Mouse (Mus musculus): ENCODE data around the gene 6030458C11Rik. TPM values are rescaled to one million over a fixed set of nuclear protein-coding genes. Genes with fewer than 3 reads are reported as not detected.

The 6030458C11Rik gene
- total and polyA plus RNA-seq, 2 experiments from 2014 or later = 21.1 to 21.3 TPM

- H3K27ac ChIP-seq = no peak overlapping the region
- no peaks in the 10 kb centered on the region for H3K27me3 ChIP-seq (ENCODE audit: insufficient read depth, low read length)
- H3K36me3 ChIP-seq (ENCODE audit: insufficient read depth, low read length) = no peaks in the 10 kb centered on the region
- no peak overlapping the region for H3K4me2 ChIP-seq (ENCODE audit: low read depth, low read length)
- DNase-seq (ENCODE audit: low spot score) (no peak), ATAC-seq (no peak)
- no peaks in the 10 kb centered on the region for H3K9me3 ChIP-seq (ENCODE audit: low read length)
- no peak for TF ChIP-seq CTCF (IDR thresholded peaks at IDR 0.05; ENCODE audit: low read depth)
- H3K9ac ChIP-seq (replicated peaks; ENCODE audit: low read length) = no peak overlapping the region
- no peak overlapping the region for H3K4me3 ChIP-seq (ENCODE audit: low read length)
- 55% methylated on average over 15 of the region's 15 CpGs for WGBS
- no peaks in the 10 kb centered on the region for H3K4me1 ChIP-seq (ENCODE audit: insufficient read depth, low read length)
Measured at GRCm38 (mm10) chr15:12800405-12801141, 23.9 kb downstream of the 6030458C11Rik start.

- Histone ChIP-seq H3K36me3 (ENCODE audit: insufficient read depth, low read length) (no peaks in the 10 kb centered on the region), H3K4me3 (ENCODE audit: low read length) (no peak overlapping the region), H3K4me1 (ENCODE audit: insufficient read depth, low read length) (no peaks in the 10 kb centered on the region), H3K9me3 (ENCODE audit: low read length) (no peaks in the 10 kb centered on the region), H3K9ac (replicated peaks; ENCODE audit: low read length) (no peak overlapping the region), H3K27me3 (ENCODE audit: insufficient read depth, low read length) (no peaks in the 10 kb centered on the region), H3K27ac (no peak overlapping the region), H3K4me2 (ENCODE audit: low read depth, low read length) (no peak overlapping the region)
- WGBS = 85% methylated on average over 6 of the region's 6 CpGs
- no peak for ATAC-seq
- TF ChIP-seq CTCF (IDR thresholded peaks at IDR 0.05; ENCODE audit: low read depth) = no peak
- DNase-seq (ENCODE audit: low spot score) = no peak
Measured at GRCm38 (mm10) chr15:12798043-12798442, 26.4 kb downstream of the 6030458C11Rik start.

- 46% methylated on average over 13 of the region's 13 CpGs for WGBS
- no peak for ATAC-seq
- H3K36me3 ChIP-seq (ENCODE audit: insufficient read depth, low read length) = no peaks in the 10 kb centered on the region
Measured at GRCm38 (mm10) chr15:12795909-12796470, 28.5 kb downstream of the 6030458C11Rik start.

GRCm38 (mm10) chr15:12795457-12795894 is 29.0 kb downstream of the 6030458C11Rik start:
- no peak overlapping the region for H3K4me2 ChIP-seq (ENCODE audit: low read depth, low read length)
- no peak overlapping the region for H3K4me3 ChIP-seq (ENCODE audit: low read length)
- no peaks in the 10 kb centered on the region for H3K27me3 ChIP-seq (ENCODE audit: insufficient read depth, low read length)
- peak; percentile 55 for ATAC-seq
- H3K9ac ChIP-seq (replicated peaks; ENCODE audit: low read length) = no peak overlapping the region
- WGBS = 2% methylated on average over 2 of the region's 2 CpGs
- no peaks in the 10 kb centered on the region for H3K36me3 ChIP-seq (ENCODE audit: insufficient read depth, low read length)
- no peaks in the 10 kb centered on the region for H3K9me3 ChIP-seq (ENCODE audit: low read length)
- peak; percentile 94 for DNase-seq (ENCODE audit: low spot score)
- TF ChIP-seq CTCF (IDR thresholded peaks at IDR 0.05; ENCODE audit: low read depth) = peak; percentile 88
- H3K4me1 ChIP-seq (ENCODE audit: insufficient read depth, low read length) = no peaks in the 10 kb centered on the region
- H3K27ac ChIP-seq = no peak overlapping the region

More at GRCm38 (mm10) chr15:12795909-12796470, 28.5 kb downstream of the 6030458C11Rik start:
- Histone ChIP-seq H3K27me3 (ENCODE audit: insufficient read depth, low read length) (no peaks in the 10 kb centered on the region), H3K9ac (replicated peaks; ENCODE audit: low read length) (no peak overlapping the region), H3K9me3 (ENCODE audit: low read length) (no peaks in the 10 kb centered on the region), H3K4me1 (ENCODE audit: insufficient read depth, low read length) (no peaks in the 10 kb centered on the region), H3K27ac (no peak overlapping the region), H3K4me2 (ENCODE audit: low read depth, low read length) (no peak overlapping the region), H3K4me3 (ENCODE audit: low read length) (no peak overlapping the region)
- no peak for TF ChIP-seq CTCF (IDR thresholded peaks at IDR 0.05; ENCODE audit: low read depth)
- DNase-seq (ENCODE audit: low spot score) = no peak

GRCm38 (mm10) chr15:12794311-12794710 is 30.1 kb downstream of the 6030458C11Rik start:
- ATAC-seq = no peak
- Histone ChIP-seq H3K9ac (replicated peaks; ENCODE audit: low read length) (no peak overlapping the region), H3K4me2 (ENCODE audit: low read depth, low read length) (no peak overlapping the region), H3K4me3 (ENCODE audit: low read length) (no peak overlapping the region), H3K9me3 (ENCODE audit: low read length) (no peaks in the 10 kb centered on the region), H3K27ac (no peak overlapping the region), H3K4me1 (ENCODE audit: insufficient read depth, low read length) (no peaks in the 10 kb centered on the region), H3K36me3 (ENCODE audit: insufficient read depth, low read length) (no peaks in the 10 kb centered on the region), H3K27me3 (ENCODE audit: insufficient read depth, low read length) (no peaks in the 10 kb centered on the region)
- DNase-seq (ENCODE audit: low spot score) = no peak
- no peak for TF ChIP-seq CTCF (IDR thresholded peaks at IDR 0.05; ENCODE audit: low read depth)
- WGBS = 63% methylated on average over 6 of the region's 6 CpGs

- DNase-seq (ENCODE audit: low spot score) (no peak), ATAC-seq (no peak)
- no peaks in the 10 kb centered on the region for H3K4me1 ChIP-seq (ENCODE audit: insufficient read depth, low read length)
- no peak overlapping the region for H3K27ac ChIP-seq
- no peak overlapping the region for H3K4me3 ChIP-seq (ENCODE audit: low read length)
- no peak overlapping the region for H3K9ac ChIP-seq (replicated peaks; ENCODE audit: low read length)
- no peak for TF ChIP-seq CTCF (IDR thresholded peaks at IDR 0.05; ENCODE audit: low read depth)
- 34% methylated on average over 10 of the region's 10 CpGs for WGBS
- H3K9me3 ChIP-seq (ENCODE audit: low read length) = no peaks in the 10 kb centered on the region
- H3K36me3 ChIP-seq (ENCODE audit: insufficient read depth, low read length) = no peaks in the 10 kb centered on the region
- no peaks in the 10 kb centered on the region for H3K27me3 ChIP-seq (ENCODE audit: insufficient read depth, low read length)
- no peak overlapping the region for H3K4me2 ChIP-seq (ENCODE audit: low read depth, low read length)
Measured at GRCm38 (mm10) chr15:12789406-12789867, 35.0 kb downstream of the 6030458C11Rik start.

- no peak; the same call in 1 of the 2 replicates for TF ChIP-seq CTCF (IDR thresholded peaks at IDR 0.05; ENCODE audit: low read depth)
- no peaks in the 10 kb centered on the region for H3K4me1 ChIP-seq (ENCODE audit: insufficient read depth, low read length)
- 83% methylated on average over 5 of the region's 5 CpGs for WGBS
Measured at GRCm38 (mm10) chr15:12788536-12788935, 35.9 kb downstream of the 6030458C11Rik start.

More at GRCm38 (mm10) chr15:12788536-12788935, 35.9 kb downstream of the 6030458C11Rik start:
- no peaks in the 10 kb centered on the region for H3K27me3 ChIP-seq (ENCODE audit: insufficient read depth, low read length)
- H3K9ac ChIP-seq (replicated peaks; ENCODE audit: low read length) = no peak overlapping the region
- no peak overlapping the region for H3K27ac ChIP-seq
- H3K4me3 ChIP-seq (ENCODE audit: low read length) = no peak overlapping the region
- no peaks in the 10 kb centered on the region for H3K9me3 ChIP-seq (ENCODE audit: low read length)
- H3K36me3 ChIP-seq (ENCODE audit: insufficient read depth, low read length) = no peaks in the 10 kb centered on the region
- no peak for ATAC-seq
- H3K4me2 ChIP-seq (ENCODE audit: low read depth, low read length) = no peak overlapping the region
- DNase-seq (ENCODE audit: low spot score) = no peak

Measured in hindbrain, postnatal 0 days (tissue).